Mouse (Mus musculus) naive thymus-derived CD4-positive, alpha-beta T cell, adult 5 months (primary cell): ENCODE results near the gene Olfr723. TPM values are rescaled to one million over a fixed set of nuclear protein-coding genes. Genes with fewer than 3 reads are reported as not detected.

ENCODE experiments used
- polyA plus RNA-seq: library from polyadenylated mRNA; unstranded; fragments of 100-300 nt; shearing (Covaris generic); gene quantifications from one replicate; pipeline ENCODE4 v1.2.1, GENCODE M21; 2017

The Olfr723 gene
- polyA plus RNA-seq, result not detected

DNA sequence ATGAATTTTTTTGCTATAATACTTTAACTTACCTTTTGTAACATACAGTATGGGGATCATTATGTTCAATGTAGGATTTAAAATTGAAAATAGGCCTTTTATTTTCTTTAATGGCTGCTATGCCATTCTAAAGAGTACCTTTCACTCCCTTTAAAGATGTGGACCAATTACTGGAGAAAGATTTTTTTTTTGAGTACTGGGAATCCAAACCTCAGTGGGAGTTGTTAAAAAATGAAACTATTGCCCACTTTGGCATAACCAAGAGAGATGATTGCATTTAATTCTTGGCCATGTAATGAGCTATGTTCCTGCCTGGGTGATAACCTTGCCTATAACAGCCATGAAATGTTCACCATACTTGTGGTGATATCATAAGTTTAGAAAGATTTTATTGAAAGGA lies at the start of gene Olfr723:
Gene Olfr723, minus strand, starts transcription at position 101 of the 400 bp plus-strand sequence.

DNA sequence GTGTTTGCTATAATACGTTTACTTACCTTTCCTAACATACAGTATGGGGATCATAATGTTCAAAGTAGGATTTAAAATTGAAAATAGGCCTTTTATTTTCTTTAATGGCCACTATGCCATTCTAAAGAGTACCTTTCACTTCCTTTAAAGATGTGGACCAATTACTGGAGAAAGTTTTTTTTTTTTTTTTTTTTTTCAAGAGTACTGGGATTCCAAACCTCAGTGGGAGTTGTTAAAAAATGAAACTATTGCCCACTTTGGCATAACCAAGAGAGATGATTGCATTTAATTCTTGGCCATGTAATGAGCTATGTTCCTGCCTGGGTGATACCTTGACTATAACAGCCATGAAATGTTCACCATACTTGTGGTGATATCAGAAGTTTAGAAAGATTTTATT lies 31.6 kb upstream of the Olfr723 start, which contains the start of gene Olfr724:
Gene Olfr724, minus strand, starts transcription at position 101 of the 400 bp plus-strand sequence.

DNA sequence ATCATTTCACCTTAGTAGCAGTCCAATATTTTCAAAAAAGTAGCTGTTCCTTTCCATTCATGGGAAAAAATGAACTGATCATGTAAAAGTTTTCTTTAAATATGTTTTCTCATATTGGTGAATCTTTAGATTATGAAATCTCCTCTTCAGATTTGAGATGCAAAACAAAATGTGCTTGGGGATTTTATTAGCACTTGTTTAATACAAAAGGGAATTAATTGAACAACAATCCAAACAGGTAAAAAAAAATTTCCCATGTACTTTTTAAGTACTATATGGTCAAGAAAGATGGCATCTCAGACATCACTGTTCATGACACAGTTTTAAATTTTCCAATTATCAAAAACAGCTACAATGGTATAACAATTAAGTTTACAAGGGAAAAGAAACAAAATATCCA lies 29.7 kb downstream of the Olfr723 start, which contains the start of gene Olfr722:
Gene Olfr722, minus strand, starts transcription at position 101 of the 400 bp plus-strand sequence.

Other genes with a start within 250 kb of the Olfr723 start
- 0.07 TPM for gene Armh4, start 148.4 kb downstream of the Olfr723 start, polyA plus RNA-seq
- not detected for gene Olfr722, start 29.8 kb downstream of the Olfr723 start, polyA plus RNA-seq
- gene Olfr724, start 31.5 kb upstream of the Olfr723 start, polyA plus RNA-seq, result not detected
- gene Olfr725, start 108.6 kb upstream of the Olfr723 start, polyA plus RNA-seq, result not detected
- gene Olfr726, start 159.2 kb upstream of the Olfr723 start, polyA plus RNA-seq, result not detected
- gene Olfr727, start 191.4 kb upstream of the Olfr723 start, polyA plus RNA-seq, result 0.30 TPM
- gene Olfr728, start 210.9 kb upstream of the Olfr723 start, polyA plus RNA-seq, result not detected
- 0.30 TPM for gene Olfr729, start 221.1 kb upstream of the Olfr723 start, polyA plus RNA-seq